Mouse (Mus musculus): ENCODE measurements around the gene Morf4l2.
"Not testable (repeated sequence)": the region's sequence is repeated elsewhere in the genome, so short reads cannot be mapped to it uniquely, and the experiment has no call there.

The Morf4l2 gene

DNA sequence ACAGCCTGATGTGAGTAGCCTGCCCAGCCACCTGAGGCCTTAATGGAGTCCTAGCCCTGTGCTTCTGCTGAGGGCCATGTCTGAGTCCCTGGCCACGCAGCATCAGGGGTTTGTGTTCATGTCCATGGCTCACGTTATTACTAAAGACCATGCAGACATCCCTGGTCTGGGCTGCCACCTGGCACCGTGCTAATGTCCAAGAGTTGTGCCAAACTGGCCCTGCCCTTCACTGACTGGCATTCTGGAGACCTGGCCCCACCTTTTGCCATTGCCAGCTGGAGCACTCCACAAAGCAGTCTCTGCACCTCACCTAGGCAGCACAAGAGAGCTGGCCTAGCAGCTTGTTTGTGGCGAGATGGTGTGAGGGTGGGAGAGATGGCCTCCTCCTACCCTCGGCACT is 50.3 kb downstream of the Morf4l2 start:
- no peak for DNase-seq (ENCODE audit: low read depth, low spot score)

DNA sequence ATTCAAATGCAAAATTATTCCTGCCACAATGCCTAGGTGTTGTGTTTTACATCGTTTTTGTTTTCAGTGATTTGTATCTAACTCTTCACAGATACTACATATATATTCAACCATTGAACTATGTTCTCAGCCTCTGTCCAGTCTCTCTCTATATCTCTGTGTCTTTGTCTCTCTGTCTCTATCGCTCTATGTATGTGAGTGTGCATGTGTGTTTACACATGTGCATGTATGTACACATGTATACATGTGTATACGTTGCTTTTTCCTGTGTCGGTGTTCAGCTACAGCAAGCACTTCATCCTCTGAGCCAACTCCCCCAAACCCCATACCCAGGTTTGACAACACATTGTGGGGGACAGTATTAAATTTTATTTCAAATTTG is 51.2 kb downstream of the Morf4l2 start:
- no peak for DNase-seq (ENCODE audit: low read depth, low spot score)

DNA sequence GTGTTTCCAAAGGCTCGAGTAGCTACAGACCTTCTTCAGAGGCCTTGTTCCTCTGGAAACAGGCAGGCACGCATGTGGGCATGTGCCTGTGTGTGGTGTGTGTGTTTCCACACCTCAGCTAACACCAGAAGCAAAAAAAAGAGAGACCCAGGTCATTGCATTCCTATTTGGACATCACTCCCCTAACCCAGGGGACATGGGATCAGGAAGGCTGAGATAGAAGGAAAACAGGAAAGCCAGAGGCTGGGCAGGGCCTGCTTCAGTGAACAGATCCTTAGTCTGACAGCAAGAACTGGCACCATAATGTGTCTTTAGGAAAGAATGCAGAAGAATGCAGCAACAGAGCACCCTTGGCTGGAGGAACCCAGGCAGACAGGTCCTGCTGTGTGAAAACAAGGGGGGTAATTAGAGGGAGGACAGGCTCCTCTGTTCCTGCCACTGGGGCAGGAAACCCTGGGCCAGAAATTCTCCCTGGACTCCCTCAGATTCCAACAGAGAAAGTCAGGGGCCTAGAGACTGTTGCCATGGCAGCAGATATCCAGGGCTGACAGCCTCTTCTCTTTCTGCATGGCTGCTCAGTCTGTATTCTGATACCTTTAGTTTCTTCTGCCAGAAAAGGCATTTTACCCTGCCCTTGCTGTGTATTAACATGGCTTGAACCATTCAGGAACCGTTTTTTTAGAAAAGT is 51.7 kb downstream of the Morf4l2 start:
- not testable (repeated sequence) for DNase-seq (ENCODE audit: low read depth, low spot score)
